Mouse (Mus musculus) retina, postnatal 1 day (tissue): ENCODE measurements around the gene Mrpl57.

ENCODE experiments used
- DNase-seq: peaks from one replicate; pipeline ENCODE4 v3.0.0-alpha.2; 2012

Mrpl57 gene

DNA sequence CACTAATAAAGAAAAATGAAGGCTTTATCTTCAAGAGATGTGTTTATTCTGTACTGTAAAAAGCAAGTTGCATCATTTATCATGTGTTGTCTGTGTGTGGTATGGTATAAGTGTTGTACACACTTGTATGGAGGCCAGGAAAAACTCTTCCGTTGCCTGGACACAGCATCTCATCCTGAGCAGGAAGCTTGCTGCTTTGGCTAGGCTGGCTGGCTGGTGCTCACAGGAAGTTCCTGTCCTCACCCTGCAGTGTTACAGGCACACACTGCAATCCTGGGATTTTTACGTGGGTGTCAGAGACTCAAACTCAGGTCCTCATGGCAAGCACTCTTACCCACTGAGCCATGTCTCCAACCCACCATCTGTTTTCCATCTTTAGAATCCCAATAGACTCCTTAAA lies 37.1 kb downstream of the Mrpl57 start:
- DNase-seq, result no peak

DNA sequence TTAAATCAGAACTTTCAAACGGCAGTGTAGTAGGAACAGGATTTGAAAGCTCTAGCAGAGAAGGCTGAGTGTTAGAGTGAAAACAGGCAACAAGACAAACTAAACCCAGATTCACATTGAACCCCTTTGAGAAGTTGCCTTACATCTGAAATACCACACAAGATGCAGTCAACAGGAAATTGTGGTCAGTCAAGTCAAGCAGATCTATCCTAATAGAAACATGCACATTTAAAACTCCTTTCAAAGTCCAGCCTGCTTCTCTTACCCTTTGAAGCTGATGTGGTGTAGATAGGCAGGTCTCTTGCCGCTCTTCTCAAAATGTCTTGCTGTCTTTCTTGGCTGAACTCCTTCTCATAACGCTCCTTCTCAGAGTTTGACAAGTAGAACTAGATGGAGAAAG lies 39.2 kb downstream of the Mrpl57 start:
- no peak for DNase-seq

DNA sequence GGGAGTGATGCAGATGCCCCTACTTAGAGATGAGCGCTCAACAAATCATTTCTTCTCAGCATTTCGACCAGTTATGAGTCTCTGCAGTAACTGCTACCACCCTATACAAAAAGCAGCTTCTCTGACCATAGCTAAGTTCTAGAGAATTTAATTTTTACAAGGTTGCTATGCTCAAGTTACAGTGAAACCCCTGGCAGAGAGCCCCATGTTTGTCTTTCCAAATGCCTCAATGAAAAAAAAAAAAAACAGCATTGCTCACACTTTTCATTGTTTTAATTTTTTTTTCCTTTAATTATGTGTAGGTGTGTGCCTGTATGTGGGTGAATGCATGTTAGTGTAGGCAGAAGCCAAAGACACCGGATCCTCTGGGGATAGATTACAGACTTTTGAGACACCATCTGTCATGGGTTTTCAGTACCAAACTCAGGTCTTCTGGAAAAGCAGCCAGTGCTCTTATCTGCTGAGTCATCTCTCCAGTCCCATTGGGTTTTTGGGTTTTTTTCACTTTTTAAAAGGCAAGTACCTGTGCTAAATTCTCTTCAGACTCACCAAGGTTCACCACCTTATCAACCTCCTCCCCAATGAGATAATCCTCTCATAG lies 40.7 kb downstream of the Mrpl57 start:
- DNase-seq, result no peak

DNA sequence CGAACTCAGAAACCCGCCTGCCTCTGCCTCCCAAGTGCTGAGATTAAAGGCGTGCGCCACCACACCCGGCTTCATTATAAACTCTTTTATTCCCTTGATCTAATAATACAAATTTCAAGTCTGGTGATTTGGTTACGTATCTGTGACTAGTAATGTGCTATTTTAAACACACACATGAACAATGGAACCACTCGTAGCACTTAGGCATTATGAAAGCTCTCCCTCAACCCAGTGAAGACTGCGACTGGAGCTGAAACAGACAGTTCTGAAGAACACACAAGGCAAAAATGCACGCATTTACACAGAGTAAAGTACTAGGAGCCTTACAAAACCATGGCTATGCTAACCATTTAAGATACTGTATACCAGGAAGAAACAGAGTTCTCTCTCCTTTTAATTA lies 51.9 kb downstream of the Mrpl57 start:
- no peak for DNase-seq
